Mouse (Mus musculus) hindbrain, postnatal 0 days (tissue): ENCODE results near the gene Eef1a1. TPM values are rescaled to one million over a fixed set of nuclear protein-coding genes. Genes with fewer than 3 reads are reported as not detected.
A peak's percentile ranks its signal among the peaks of the same experiment; 100 is the strongest.

Experiments
- ATAC-seq: fragments of 200-750 bp; cut with Nextera tagmentation; 2 replicates; pipeline ENCODE4 v1.8.0; 2017; ENCODE audit warnings: mild to moderate bottlenecking, moderate TSS enrichment, moderate library complexity
- DNase-seq: peaks from one replicate; pipeline ENCODE4 v3.0.0-alpha.2; 2015; ENCODE audit warnings: low spot score
- H3K27ac ChIP-seq: fragments of 300-500 bp; sonication (generic); 2 replicates; pipeline ENCODE4 v1.5.1; 2014; ENCODE audit warnings: mild to moderate bottlenecking
- H3K27me3 ChIP-seq: fragments of 300-500 bp; sonication (generic); 2 replicates; pipeline ENCODE4 v1.6.1; 2014; ENCODE audit warnings: low read length, mixed read lengths; ENCODE audit not compliant: insufficient read depth
- H3K36me3 ChIP-seq: fragments of 300-500 bp; sonication (generic); 2 replicates; pipeline ENCODE4 v1.6.1; 2014; ENCODE audit warnings: low read length, mixed read lengths; ENCODE audit not compliant: insufficient read depth
- H3K4me1 ChIP-seq: fragments of 300-500 bp; sonication (generic); 2 replicates; pipeline ENCODE4 v1.6.1; 2014; ENCODE audit warnings: antibody characterized with exemption, low read length, mixed read lengths; ENCODE audit not compliant: insufficient read depth
- H3K4me2 ChIP-seq: fragments of 300-500 bp; sonication (generic); 2 replicates; pipeline ENCODE4 v1.6.1; 2014; ENCODE audit warnings: low read depth, mild to moderate bottlenecking, low read length, moderate library complexity, mixed read lengths
- H3K4me3 ChIP-seq: fragments of 300-500 bp; sonication (generic); 2 replicates; pipeline ENCODE4 v1.5.1; 2014; ENCODE audit warnings: low read length
- H3K9ac ChIP-seq: fragments of 300-500 bp; sonication (generic); replicated peaks from 2 replicates; pipeline ENCODE4 v1.6.1; 2014; ENCODE audit warnings: mild to moderate bottlenecking, low read length, moderate library complexity, mixed read lengths
- H3K9me3 ChIP-seq: fragments of 300-500 bp; sonication (generic); 2 replicates; pipeline ENCODE4 v1.6.1; 2016; ENCODE audit warnings: low read length, mixed read lengths
- CTCF ChIP-seq: IDR thresholded peaks from 2 replicates; pipeline ENCODE4 v1.5.1; 2016; ENCODE audit warnings: antibody characterized with exemption, control low read depth, low read depth
- WGBS: fragments of 180-500 bp; shearing (Covaris S2); extraction: QIAGEN DNeasy Blood & Tissue Kit; methylation state at CpG from one replicate; pipeline ENCODE4 v1.1.7; 2014; 5-methylcytosine and 5-hydroxymethylcytosine counted together
- polyA plus RNA-seq: library from polyadenylated mRNA; unstranded; fragments of >200 nt; fragmentation: Nextera tagmentation; extraction: Ambion mirVana; gene quantifications from 2 replicates; pipeline ENCODE4 v1.2.1, GENCODE M21; 2015
- total RNA-seq: library from RNA; depleted of rRNA; stranded (reverse); fragments of >200 nt; gene quantifications from 2 replicates; pipeline ENCODE4 v1.2.3, GENCODE M21; 2014

Eef1a1 gene
- total and polyA plus RNA-seq, 2 experiments from 2014 or later: 2,549 to 5,628 TPM

DNA sequence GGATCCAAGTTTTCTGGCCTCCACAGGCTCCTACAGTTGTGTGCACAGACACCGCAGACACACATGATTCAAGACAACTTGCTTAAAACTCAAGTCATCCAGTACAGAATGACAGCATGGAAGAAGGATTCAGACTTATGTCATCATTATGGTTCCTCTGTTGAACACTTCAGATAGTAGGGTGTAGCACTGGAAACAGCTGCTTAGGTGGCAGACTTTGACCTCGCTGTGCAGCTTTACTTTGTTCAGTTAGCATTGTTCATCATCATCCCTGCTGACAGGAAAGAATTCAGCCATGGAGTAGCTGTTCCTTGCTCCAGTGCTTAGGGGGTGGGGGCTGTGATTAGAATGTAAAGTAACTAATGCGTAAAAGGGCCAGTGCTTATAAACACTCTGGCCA lies 23.2 kb downstream of the Eef1a1 start:
- ATAC-seq: no peak
- H3K4me1 ChIP-seq: no peaks in the 10 kb centered on the region
- H3K4me3 ChIP-seq: no peak overlapping the region
- DNase-seq: no peak
- H3K27me3 ChIP-seq: no peaks in the 10 kb centered on the region
- H3K36me3 ChIP-seq: peaks cover 40% of the 10 kb centered on the region
- no peaks in the 10 kb centered on the region for H3K9me3 ChIP-seq
- no peak overlapping the region for H3K9ac ChIP-seq
- 88% methylated on average over 3 of the region's 3 CpGs for WGBS
- H3K27ac ChIP-seq: no peak overlapping the region
- TF ChIP-seq CTCF: no peak
- no peak overlapping the region for H3K4me2 ChIP-seq

DNA sequence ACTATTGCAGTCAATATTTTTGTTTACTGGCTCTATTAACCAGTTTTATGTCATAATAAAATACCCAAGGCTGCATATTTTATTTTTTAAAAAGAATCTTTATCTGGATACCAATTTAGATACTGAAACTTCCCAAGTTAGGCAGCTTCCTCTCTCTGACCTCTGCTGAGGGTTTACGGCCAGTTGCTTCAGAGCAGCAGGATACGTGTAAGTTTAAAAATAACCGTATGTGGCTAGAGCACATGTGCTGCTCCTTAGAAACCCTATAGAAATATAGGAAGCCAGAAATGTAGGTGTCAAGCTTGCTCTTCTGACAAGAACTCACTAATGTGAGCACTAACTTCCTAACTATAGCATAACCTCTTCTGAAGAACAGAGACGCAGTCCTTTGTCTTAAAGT lies 25.6 kb downstream of the Eef1a1 start:
- peaks cover 46% of the 10 kb centered on the region for H3K36me3 ChIP-seq
- no peak overlapping the region for H3K4me2 ChIP-seq
- H3K27ac ChIP-seq: no peak overlapping the region
- H3K4me3 ChIP-seq: no peak overlapping the region
- no peak for ATAC-seq
- H3K27me3 ChIP-seq: no peaks in the 10 kb centered on the region
- no peak overlapping the region for H3K9ac ChIP-seq
- 94% methylated on average over 4 of the region's 4 CpGs for WGBS
- TF ChIP-seq CTCF: no peak
- no peak for DNase-seq
- no peaks in the 10 kb centered on the region for H3K4me1 ChIP-seq
- H3K9me3 ChIP-seq: no peaks in the 10 kb centered on the region

DNA sequence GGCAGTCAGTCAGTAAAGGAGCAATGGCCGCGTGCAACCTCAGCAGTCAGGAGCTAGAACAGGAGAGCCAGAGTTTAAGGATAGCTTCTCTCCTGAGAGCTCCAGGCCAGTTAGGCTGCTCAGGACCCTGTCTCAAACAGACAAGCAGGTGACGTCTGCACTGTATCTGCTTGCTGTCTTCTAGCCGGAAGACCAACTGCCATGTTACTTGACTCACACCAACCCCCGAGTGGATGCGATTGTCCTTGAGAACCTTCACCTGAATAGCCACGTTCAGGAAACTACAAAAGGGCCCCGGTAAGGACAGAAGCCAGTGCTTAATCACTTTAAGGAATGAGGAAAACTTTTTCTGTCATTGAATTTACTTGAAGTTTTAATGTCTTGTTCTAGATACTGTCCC lies 31.9 kb downstream of the Eef1a1 start:
- no peak for ATAC-seq

DNA sequence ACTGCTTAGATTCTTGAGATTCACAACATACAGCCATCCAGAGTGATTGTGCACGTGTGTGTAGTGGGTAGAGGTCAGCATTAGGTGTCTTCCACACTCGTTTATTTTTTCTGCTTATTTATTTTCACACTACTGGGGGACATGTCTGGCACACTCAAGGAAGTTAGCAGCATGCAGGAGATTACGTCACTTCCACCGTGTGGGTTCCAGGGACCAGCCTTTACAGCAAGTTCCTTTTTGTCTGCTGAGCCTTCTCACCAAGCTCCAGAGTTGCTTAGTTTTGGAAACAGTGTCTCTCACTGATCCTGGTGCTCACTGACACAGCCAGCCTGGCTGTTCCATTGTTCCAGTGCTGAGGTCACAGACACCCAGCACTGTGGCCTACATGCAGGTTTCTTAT lies 37.6 kb downstream of the Eef1a1 start:
- H3K36me3 ChIP-seq: peaks cover 15% of the 10 kb centered on the region
- H3K4me1 ChIP-seq: peaks cover 5% of the 10 kb centered on the region; the same call in 1 of the 2 replicates
- no peaks in the 10 kb centered on the region for H3K27me3 ChIP-seq
- H3K9me3 ChIP-seq: no peaks in the 10 kb centered on the region
- 82% methylated on average over 4 of the region's 4 CpGs for WGBS
- DNase-seq (no peak), ATAC-seq (no peak)
- H3K9ac ChIP-seq: no peak overlapping the region
- no peak overlapping the region for H3K27ac ChIP-seq
- no peak overlapping the region for H3K4me3 ChIP-seq
- H3K4me2 ChIP-seq: no peak overlapping the region
- TF ChIP-seq CTCF: no peak

More for the DNA sequence above, 31.9 kb downstream of the Eef1a1 start:
- Histone ChIP-seq H3K9ac (no peak overlapping the region), H3K4me3 (no peak overlapping the region), H3K4me2 (no peak overlapping the region), H3K4me1 (no peaks in the 10 kb centered on the region), H3K36me3 (peaks cover 38% of the 10 kb centered on the region), H3K27ac (no peak overlapping the region), H3K27me3 (no peaks in the 10 kb centered on the region), H3K9me3 (no peaks in the 10 kb centered on the region)
- no peak for DNase-seq
- no peak for TF ChIP-seq CTCF
- 85% methylated on average over 8 of the region's 8 CpGs for WGBS

DNA sequence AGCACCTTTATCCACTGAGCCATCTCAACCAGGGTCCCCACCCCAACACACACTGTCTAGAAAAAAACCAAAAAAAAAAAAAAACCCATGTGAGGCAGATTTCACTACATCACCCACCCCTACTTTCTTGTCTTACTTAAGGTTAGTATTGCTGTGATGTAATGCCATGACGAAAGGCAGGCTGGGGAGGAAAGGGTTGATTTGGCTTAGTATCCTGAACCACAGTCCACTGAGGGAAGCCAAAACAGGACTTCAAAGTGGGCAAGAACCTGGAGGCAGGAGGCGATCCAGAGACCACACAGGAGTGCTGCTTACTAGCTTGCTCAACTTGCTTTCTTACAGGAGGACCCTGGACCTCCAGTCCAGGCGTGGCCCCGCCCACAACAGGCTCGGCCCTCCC lies 38.5 kb downstream of the Eef1a1 start:
- ATAC-seq (no peak), DNase-seq (no peak)
- Histone ChIP-seq H3K9ac (no peak overlapping the region), H3K4me1 (peaks cover 5% of the 10 kb centered on the region; the same call in 1 of the 2 replicates), H3K4me2 (no peak overlapping the region), H3K27ac (no peak overlapping the region), H3K36me3 (peaks cover 15% of the 10 kb centered on the region), H3K9me3 (no peaks in the 10 kb centered on the region), H3K27me3 (peaks cover 5% of the 10 kb centered on the region; the same call in 1 of the 2 replicates), H3K4me3 (no peak overlapping the region)
- TF ChIP-seq CTCF: no peak
- 75% methylated on average over 5 of the region's 5 CpGs for WGBS

DNA sequence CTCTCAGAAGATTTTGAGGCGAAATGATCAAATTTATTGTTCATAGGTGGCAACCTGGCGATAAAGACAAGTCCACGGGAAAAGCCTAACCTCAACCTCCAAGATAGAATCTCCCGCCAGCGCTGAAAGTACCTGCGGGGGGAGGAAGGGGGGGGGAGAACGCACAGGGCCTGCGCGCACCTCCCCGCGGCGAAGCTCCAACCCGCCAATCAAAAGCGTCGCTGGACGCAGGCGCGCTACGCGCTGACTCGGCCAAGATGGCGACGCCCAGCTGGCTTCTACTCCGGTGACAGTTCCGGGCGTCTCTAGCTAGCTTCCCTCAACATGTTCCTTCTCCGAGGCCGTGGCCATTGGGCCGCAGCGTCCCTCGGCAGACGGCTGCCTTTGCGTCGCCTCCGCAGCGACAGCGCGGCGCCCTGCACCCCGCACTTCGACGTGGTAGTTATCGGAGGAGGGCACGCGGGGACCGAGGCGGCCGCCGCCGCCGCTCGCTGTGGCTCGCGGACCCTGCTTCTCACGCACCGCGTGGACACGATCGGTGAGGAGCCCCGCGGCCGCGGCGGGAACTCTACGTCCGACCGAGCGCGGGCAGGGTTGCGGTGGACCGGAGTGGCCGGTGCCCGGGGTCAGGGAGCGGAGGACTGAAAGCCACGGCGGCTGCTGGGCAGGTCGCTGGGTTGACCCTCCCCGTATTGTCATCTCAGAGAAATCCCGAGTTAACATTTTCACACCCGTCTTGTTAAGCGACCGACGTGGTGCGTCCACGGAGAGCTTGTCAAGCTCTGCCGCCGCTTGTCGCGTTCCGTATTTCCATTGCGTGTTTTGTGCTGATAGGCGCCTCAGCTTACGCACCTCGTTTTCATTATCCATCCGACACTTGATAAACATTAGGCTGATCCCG lies 40.7 kb downstream of the Eef1a1 start, which contains the start of the genes Mto1 and Gm17324:
Gene Mto1 (plus strand): TSS at position 236 of the 901 bp plus-strand sequence.
Gene Gm17324 (minus strand): TSS at position 814 of the 901 bp plus-strand sequence.
- DNase-seq (peak; percentile 97), ATAC-seq (peak; percentile 94)

DNA sequence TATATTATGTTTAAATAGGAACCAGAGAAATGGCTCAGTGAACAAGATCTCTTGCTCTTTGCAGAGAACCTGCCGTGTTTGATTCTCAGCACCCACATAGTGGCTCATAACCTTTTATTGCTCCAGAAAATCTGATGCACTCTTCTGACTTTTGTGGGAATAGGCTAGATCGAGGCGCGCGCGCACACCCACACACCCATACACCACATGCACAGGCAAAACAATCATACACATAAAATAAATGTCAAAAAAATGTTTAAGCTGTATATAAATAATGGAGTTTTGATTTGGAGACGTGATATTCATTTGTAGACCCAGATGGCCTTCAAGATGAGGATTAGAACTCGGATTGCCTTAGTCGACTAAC lies 41.4 kb downstream of the Eef1a1 start:
- peaks cover 5% of the 10 kb centered on the region; the same call in 1 of the 2 replicates for H3K36me3 ChIP-seq
- ATAC-seq: peak; percentile 16; the same call in 1 of the 2 replicates
- peak overlapping the region; percentile 60 for H3K4me2 ChIP-seq
- H3K9ac ChIP-seq: peak overlapping the region; percentile 89
- peaks cover 6% of the 10 kb centered on the region; the same call in 1 of the 2 replicates for H3K4me1 ChIP-seq
- H3K4me3 ChIP-seq: peak overlapping the region; percentile 83
- 0 out of 2 replicates have a peak overlapping the region, but pooled peaks have one; percentile 96 for H3K27ac ChIP-seq
- peak; percentile 1 for DNase-seq
- 27% methylated on average over 9 of the region's 9 CpGs for WGBS
- no peak for TF ChIP-seq CTCF
- H3K9me3 ChIP-seq: no peaks in the 10 kb centered on the region
- peaks cover 27% of the 10 kb centered on the region for H3K27me3 ChIP-seq

More for the DNA sequence above, 40.7 kb downstream of the Eef1a1 start, which contains the start of the genes Mto1 and Gm17324:
- H3K4me1 ChIP-seq: peaks cover 5% of the 10 kb centered on the region; the same call in 1 of the 2 replicates
- peak within 1 kb of the TSS; percentile 96 for H3K27ac ChIP-seq
- peaks cover 23% of the 10 kb centered on the region for H3K27me3 ChIP-seq
- peaks cover 7% of the 10 kb centered on the region; the same call in 1 of the 2 replicates for H3K36me3 ChIP-seq
- peak within 1 kb of the TSS; percentile 60 for H3K4me2 ChIP-seq
- H3K9ac ChIP-seq: peak within 1 kb of the TSS; percentile 89
- H3K4me3 ChIP-seq: peak within 1 kb of the TSS; percentile 83
- no peaks in the 10 kb centered on the region for H3K9me3 ChIP-seq
- TF ChIP-seq CTCF: 0 out of 2 replicates have a peak, but pooled peaks have one; percentile 6
- under 1% methylated on average over 96 of the region's 96 CpGs for WGBS
